Mouse (Mus musculus): ENCODE measurements around the gene 2310039H08Rik. TPM values are rescaled to one million over a fixed set of nuclear protein-coding genes. Genes with fewer than 3 reads are reported as not detected.

2310039H08Rik gene
- 49.4 and 58.4 TPM in 2 replicates for polyA plus RNA-seq (2015; fragmentation: Nextera tagmentation; extraction: Ambion mirVana)

- no peaks in the 10 kb centered on the region for H3K9me3 ChIP-seq
- ATAC-seq (ENCODE audit: low FRiP score): peak; percentile 92
- peak within 1 kb of the TSS; percentile 95 for H3K4me2 ChIP-seq
- H3K27me3 ChIP-seq: no peaks in the 10 kb centered on the region
- WGBS: under 1% methylated on average over 50 of the region's 50 CpGs
- peaks cover 36% of the 10 kb centered on the region for H3K36me3 ChIP-seq
- H3K4me3 ChIP-seq: peak within 1 kb of the TSS; percentile 83
- peak within 1 kb of the TSS; percentile 80 for H3K27ac ChIP-seq
- H3K4me1 ChIP-seq (replicated peaks): peaks cover 20% of the 10 kb centered on the region
- peak within 1 kb of the TSS; percentile 85 for H3K9ac ChIP-seq
These were observed at the start of gene 2310039H08Rik for GRCm38 (mm10) chr17:46772404-46773277. Gene 2310039H08Rik, plus strand, starts transcription at chr17:46772635.

DNA sequence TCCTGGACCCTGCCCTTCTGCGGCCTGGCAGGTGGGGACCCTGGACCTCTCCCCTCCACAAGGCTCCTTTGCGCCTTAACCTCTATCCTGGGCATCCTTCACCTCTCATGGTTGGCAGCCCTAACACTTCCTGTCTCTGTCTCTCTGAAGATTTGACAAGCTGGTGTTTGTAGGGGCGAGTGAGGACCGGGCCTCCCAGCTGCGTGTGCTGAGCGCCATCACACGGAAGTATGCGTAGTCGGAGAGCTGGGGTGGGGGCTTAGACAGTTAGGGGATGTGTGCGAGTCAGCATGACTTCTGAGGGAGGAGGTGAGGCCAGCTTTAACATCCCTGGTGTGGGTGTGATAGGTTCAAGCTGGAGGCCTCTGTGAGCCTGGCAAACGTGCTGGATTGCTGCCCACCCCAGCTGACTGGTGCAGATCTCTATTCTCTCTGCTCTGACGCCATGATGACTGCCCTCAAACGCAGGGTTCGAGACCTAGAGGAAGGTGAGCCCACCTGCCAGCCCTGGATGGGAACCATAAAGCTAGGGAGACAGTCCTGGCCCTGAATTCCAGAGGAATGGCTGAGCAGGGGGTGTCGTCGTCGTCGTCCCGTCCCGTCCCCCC lies 47.9 kb upstream of the 2310039H08Rik start:
- H3K4me3 ChIP-seq: no peak overlapping the region
- H3K27ac ChIP-seq: no peak overlapping the region
- peaks cover 63% of the 10 kb centered on the region for H3K36me3 ChIP-seq
- H3K4me2 ChIP-seq: no peak overlapping the region
- 0 out of 2 replicates have a peak, but pooled peaks cover 4% of the 10 kb centered on the region for H3K4me1 ChIP-seq (replicated peaks)
- ATAC-seq (ENCODE audit: low FRiP score): no peak
- H3K27me3 ChIP-seq: peaks cover 19% of the 10 kb centered on the region
- no peak overlapping the region for H3K9ac ChIP-seq
- WGBS: 86% methylated on average over 17 of the region's 20 CpGs
- no peaks in the 10 kb centered on the region for H3K9me3 ChIP-seq

DNA sequence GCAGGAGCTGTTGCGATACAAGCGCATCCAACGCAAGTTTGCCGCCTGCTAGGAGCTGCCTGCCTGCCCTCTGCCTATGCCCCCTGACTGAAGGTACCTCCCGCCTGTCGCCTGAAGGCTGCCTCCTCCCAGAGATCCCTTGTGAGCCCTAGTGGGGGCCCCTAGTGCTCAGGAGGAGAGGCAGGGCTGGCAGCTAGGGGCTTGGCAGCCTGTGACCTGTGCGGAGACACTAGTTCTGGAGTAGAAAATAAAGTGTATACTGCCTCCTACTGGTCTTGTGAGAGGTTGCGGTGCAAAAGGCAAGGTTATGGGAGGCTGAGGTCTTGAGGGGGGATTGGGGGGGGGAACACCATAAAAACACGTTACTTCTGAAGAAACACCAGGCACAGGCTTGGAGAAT lies 47.2 kb upstream of the 2310039H08Rik start:
- no peak for ATAC-seq (ENCODE audit: low FRiP score)
- WGBS: 53% methylated on average over 9 of the region's 9 CpGs
- H3K36me3 ChIP-seq: peaks cover 59% of the 10 kb centered on the region

DNA sequence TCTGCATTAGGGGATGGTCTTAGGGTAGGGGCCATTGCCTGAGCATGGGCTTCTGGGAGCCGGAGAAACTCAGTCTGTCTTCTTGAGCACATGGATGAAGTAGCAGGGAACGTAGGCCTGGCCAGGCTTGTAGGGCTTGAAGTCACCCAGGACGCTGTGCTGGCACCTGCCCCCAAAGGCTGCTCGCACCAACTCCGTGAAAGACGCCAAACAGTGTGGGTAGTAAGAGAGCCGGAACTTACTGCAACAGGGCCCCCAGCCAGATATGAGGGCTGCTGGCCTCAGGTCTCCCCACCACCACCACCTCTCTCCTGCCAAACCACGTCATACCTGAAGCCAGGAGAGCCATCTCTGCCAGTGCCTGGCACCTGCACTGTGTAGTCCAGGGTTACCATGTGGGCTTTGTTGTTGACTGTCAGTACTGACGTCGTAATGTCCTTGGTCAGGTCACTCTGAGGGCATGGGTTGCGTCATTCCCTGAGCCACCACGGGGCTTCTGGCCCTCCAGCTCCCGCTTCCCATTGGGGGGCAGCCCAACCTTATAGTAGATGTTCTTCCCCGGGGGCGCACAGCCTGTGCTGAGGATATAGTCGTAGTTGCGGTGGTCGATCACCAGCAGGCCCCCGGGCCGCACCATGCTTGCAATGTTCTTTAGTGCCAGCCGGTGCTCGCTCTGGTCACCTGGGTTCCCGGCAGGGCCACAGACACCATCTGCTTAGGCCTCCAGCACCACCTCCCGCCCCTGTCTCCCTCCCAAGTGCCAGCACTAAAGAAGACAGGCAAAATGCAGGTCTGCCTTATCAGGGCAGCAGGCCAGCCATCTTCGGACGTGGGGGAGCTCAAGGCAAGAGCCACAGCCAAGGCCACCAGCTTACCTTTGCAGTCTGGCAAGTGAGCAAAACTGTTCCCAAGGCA lies 46.4 kb upstream of the 2310039H08Rik start:
- Histone ChIP-seq H3K27ac (no peak overlapping the region), H3K9me3 (no peaks in the 10 kb centered on the region), H3K27me3 (peaks cover 21% of the 10 kb centered on the region), H3K36me3 (peaks cover 52% of the 10 kb centered on the region), H3K4me2 (no peak overlapping the region), H3K4me3 (no peak overlapping the region), H3K4me1 (replicated peaks) (0 out of 2 replicates have a peak, but pooled peaks cover 4% of the 10 kb centered on the region), H3K9ac (no peak overlapping the region)
- no peak for ATAC-seq (ENCODE audit: low FRiP score)
- WGBS: 92% methylated on average over 26 of the region's 26 CpGs

More for the DNA sequence above, 47.2 kb upstream of the 2310039H08Rik start:
- Histone ChIP-seq H3K4me1 (replicated peaks) (0 out of 2 replicates have a peak, but pooled peaks cover 4% of the 10 kb centered on the region), H3K27ac (no peak overlapping the region), H3K4me2 (no peak overlapping the region), H3K27me3 (peaks cover 21% of the 10 kb centered on the region), H3K9ac (peak overlapping the region; percentile 25; the same call in 1 of the 2 replicates), H3K4me3 (no peak overlapping the region), H3K9me3 (no peaks in the 10 kb centered on the region)

DNA sequence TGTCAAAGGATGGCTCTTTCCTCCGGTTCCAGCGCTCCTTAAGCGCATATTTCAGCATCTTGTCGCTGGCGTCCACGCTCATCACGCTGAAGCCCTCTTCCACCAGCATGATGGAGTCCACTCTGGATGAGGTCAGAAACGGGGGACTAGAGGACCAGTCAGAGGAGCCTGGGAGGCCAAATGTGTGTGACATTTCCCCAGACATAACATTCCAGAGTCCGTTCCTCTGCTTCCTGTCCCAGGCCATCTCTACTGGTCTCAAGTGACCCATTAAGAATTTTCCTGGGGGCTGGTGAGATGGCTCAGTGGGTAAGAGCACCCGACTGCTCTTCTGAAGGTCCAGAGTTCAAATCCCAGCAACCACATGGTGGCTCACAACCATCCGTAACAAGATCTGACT lies 45.2 kb upstream of the 2310039H08Rik start:
- ATAC-seq (ENCODE audit: low FRiP score): no peak
- no peak overlapping the region for H3K4me2 ChIP-seq
- H3K27ac ChIP-seq: no peak overlapping the region
- H3K36me3 ChIP-seq: peaks cover 39% of the 10 kb centered on the region
- H3K9ac ChIP-seq: no peak overlapping the region
- 0 out of 2 replicates have a peak, but pooled peaks cover 4% of the 10 kb centered on the region for H3K4me1 ChIP-seq (replicated peaks)
- peaks cover 21% of the 10 kb centered on the region for H3K27me3 ChIP-seq
- H3K4me3 ChIP-seq: no peak overlapping the region
- H3K9me3 ChIP-seq: no peaks in the 10 kb centered on the region
- WGBS: 89% methylated on average over 11 of the region's 11 CpGs

- H3K27ac ChIP-seq: no peak overlapping the region
- 44% methylated on average over 6 of the region's 6 CpGs for WGBS
These were observed 44.4 kb upstream of the 2310039H08Rik start for GRCm38 (mm10) chr17:46728021-46728420.

DNA sequence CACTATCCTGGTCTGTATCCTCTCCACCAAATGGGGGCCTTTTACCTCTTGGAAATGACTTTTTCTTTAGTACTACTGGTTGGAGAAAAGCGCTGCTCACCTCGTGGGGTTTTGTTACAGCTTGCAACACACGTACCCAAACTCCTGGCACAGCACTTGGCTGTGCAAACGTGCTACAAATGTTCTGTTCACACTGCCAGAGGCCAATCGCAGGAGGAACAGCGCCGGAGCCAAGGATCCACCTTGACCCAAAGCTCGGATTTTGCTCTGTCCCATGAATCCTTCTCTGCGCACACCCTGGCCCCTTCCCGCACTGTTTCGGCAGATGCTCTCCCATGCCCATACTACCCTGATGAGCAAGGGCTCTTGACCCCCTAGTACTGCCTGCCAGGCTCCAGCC lies 43.9 kb upstream of the 2310039H08Rik start:
- H3K4me2 ChIP-seq: 0 out of 2 replicates have a peak overlapping the region, but pooled peaks have one; percentile 15
- no peak for ATAC-seq (ENCODE audit: low FRiP score)
- H3K9ac ChIP-seq: peak overlapping the region; percentile 39; the same call in 1 of the 2 replicates

More at GRCm38 (mm10) chr17:46728021-46728420, 44.4 kb upstream of the 2310039H08Rik start:
- Histone ChIP-seq H3K27me3 (peaks cover 21% of the 10 kb centered on the region), H3K9me3 (no peaks in the 10 kb centered on the region), H3K36me3 (peaks cover 34% of the 10 kb centered on the region), H3K4me1 (replicated peaks) (0 out of 2 replicates have a peak, but pooled peaks cover 4% of the 10 kb centered on the region), H3K4me2 (no peak overlapping the region), H3K9ac (no peak overlapping the region), H3K4me3 (no peak overlapping the region)
- no peak for ATAC-seq (ENCODE audit: low FRiP score)

DNA sequence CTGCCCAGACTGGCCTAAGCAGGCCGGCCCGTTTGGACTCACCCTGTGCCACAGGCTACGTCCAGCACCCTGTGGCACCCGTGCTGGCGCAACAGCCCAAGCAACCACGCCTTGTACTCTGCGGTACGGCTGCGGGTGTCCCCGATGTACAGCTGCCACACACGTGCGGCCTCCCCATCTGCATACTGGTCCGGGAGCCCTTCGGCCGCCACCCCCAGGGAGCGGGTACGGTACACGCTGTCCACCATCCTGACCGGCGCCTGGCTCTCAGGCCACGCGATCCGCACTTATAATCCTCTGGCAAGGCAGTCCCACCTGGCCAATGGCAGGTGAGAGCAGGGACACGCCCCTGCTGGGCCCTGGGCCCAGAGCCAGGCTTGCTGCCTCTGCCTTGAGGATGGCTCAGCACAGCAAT lies 43.5 kb upstream of the 2310039H08Rik start, which contains the start of gene Gnmt:
TSS of gene Gnmt (minus strand) at position 265 of the 415 bp plus-strand sequence.
- H3K4me1 ChIP-seq (replicated peaks): 0 out of 2 replicates have a peak, but pooled peaks cover 4% of the 10 kb centered on the region
- ATAC-seq (ENCODE audit: low FRiP score): no peak
- peak within 1 kb of the TSS; percentile 15; the same call in 1 of the 2 replicates for H3K4me2 ChIP-seq
- H3K4me3 ChIP-seq: no peak within 1 kb of the TSS
- peak within 1 kb of the TSS; percentile 39; the same call in 1 of the 2 replicates for H3K9ac ChIP-seq
- H3K27ac ChIP-seq: no peak within 1 kb of the TSS
- 19% methylated on average over 24 of the region's 24 CpGs for WGBS
- H3K27me3 ChIP-seq: peaks cover 21% of the 10 kb centered on the region
- H3K9me3 ChIP-seq: no peaks in the 10 kb centered on the region
- H3K36me3 ChIP-seq: peaks cover 25% of the 10 kb centered on the region

More for the DNA sequence above, 43.9 kb upstream of the 2310039H08Rik start:
- 0 out of 2 replicates have a peak, but pooled peaks cover 4% of the 10 kb centered on the region for H3K4me1 ChIP-seq (replicated peaks)
- 54% methylated on average over 11 of the region's 11 CpGs for WGBS
- no peak overlapping the region for H3K27ac ChIP-seq
- peaks cover 29% of the 10 kb centered on the region for H3K36me3 ChIP-seq
- no peak overlapping the region for H3K4me3 ChIP-seq
- no peaks in the 10 kb centered on the region for H3K9me3 ChIP-seq
- peaks cover 21% of the 10 kb centered on the region for H3K27me3 ChIP-seq

DNA sequence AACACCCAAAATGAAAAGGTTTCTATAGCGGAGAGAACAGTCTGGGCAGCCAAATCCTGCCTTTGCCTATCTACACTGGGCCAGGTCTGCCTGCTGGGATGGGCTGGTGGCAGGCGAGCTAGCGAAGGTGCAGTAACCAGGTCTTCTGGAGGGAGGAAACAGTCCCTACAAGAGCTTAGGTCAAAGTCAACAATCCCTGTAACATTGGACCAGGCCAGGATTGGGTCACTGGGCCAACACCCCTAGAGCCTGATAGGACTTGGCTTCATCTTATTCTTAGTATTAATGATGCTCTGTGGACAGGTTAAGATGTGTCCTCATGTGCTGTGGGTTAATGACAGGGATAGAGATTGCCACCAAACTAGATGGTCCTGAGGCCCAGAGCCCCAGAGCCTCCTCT lies 38.4 kb upstream of the 2310039H08Rik start:
- 96% methylated on average over 3 of the region's 3 CpGs for WGBS
- no peaks in the 10 kb centered on the region for H3K4me1 ChIP-seq (replicated peaks)
- H3K4me2 ChIP-seq: no peak overlapping the region
- peaks cover 8% of the 10 kb centered on the region for H3K27me3 ChIP-seq
- no peaks in the 10 kb centered on the region for H3K9me3 ChIP-seq
- no peak overlapping the region for H3K9ac ChIP-seq
- no peak for ATAC-seq (ENCODE audit: low FRiP score)
- no peak overlapping the region for H3K4me3 ChIP-seq
- H3K36me3 ChIP-seq: peaks cover 42% of the 10 kb centered on the region
- H3K27ac ChIP-seq: no peak overlapping the region

DNA sequence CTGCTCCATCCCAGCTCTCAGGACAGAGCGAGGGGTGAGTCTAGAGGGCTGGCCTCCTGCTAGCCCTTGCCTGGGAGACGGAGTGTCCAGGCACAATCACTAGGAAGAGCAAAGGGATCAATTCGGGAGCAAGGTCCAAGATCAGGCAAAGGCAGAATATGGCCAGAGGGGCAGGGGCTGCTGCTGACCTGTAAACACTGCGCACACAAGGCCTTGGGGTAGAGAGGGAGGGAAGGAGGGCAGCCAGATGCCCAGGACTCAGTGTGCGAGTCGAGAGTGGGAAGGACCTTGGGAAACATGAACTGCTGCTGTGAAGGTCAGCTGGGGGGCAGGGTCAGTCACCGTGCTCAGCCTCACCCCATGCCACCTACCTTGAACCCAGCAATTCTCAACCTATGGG lies 37.1 kb upstream of the 2310039H08Rik start:
- no peak overlapping the region for H3K4me3 ChIP-seq
- peaks cover 44% of the 10 kb centered on the region for H3K36me3 ChIP-seq
- H3K27ac ChIP-seq: no peak overlapping the region
- H3K9ac ChIP-seq: no peak overlapping the region
- H3K27me3 ChIP-seq: no peaks in the 10 kb centered on the region
- H3K4me2 ChIP-seq: no peak overlapping the region
- no peak for ATAC-seq (ENCODE audit: low FRiP score)
- H3K9me3 ChIP-seq: no peaks in the 10 kb centered on the region
- no peaks in the 10 kb centered on the region for H3K4me1 ChIP-seq (replicated peaks)
- 91% methylated on average over 7 of the region's 7 CpGs for WGBS

- no peak for ATAC-seq (ENCODE audit: low FRiP score)
- Histone ChIP-seq H3K36me3 (peaks cover 45% of the 10 kb centered on the region), H3K4me2 (no peak overlapping the region), H3K27ac (no peak overlapping the region), H3K4me1 (replicated peaks) (no peaks in the 10 kb centered on the region), H3K27me3 (no peaks in the 10 kb centered on the region), H3K4me3 (no peak overlapping the region), H3K9me3 (no peaks in the 10 kb centered on the region), H3K9ac (no peak overlapping the region)
- 66% methylated on average over 9 of the region's 10 CpGs for WGBS
These were observed 36.3 kb upstream of the 2310039H08Rik start for GRCm38 (mm10) chr17:46736160-46736559.
